Mouse (Mus musculus) left cerebral cortex, postnatal 14 days (tissue): ENCODE measurements at regions not wholly inside any gene's neighbourhood (a gene's known extent, or its start where the extent isn't known, plus 50 kb on each side); places are given as distances from the start of the nearest gene placed in this dataset.

Source experiments
- DNase-seq, 2 experiments: peaks; one replicate each; pipeline ENCODE4 v3.0.0; 2021 to 2022; ENCODE audit warnings: low spot score in 2 of 2, mixed read lengths in 1 of 2
- intact Hi-C: fragments of 180-260 bp; cut with DNase I; formaldehyde crosslinking; loops from one replicate; pipeline ENCODE4 v1.15.1; 2025

GRCm38 (mm10) chr13:103683169-103683568 is 91.2 kb downstream of the Srek1 start:
- intact Hi-C loops: no loop called here
- DNase-seq: no peak

GRCm38 (mm10) chr13:103680740-103681139 is 93.7 kb downstream of the Srek1 start:
- DNase-seq: no peak

DNA sequence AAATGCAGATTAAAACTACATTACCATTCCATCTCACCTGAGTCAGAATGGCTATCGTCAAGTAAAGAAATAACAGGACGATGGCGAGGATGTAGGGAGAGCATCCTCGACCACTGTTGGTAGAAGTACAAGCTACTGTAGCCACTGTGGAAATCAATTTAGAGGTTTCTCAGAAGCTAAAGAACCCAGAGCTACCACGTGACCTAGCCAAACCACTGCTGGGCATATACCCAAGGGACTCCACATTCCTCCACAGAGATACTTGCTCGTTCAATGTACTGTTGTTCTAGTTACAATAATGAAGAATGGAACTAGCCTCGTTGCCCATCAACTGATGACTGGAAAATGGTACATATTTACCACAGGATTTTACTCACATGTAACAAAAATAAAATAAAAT is 94.4 kb downstream of the Srek1 start:
- intact Hi-C loops: no loop called here
- DNase-seq: no peak

More at GRCm38 (mm10) chr13:103680740-103681139, 93.7 kb downstream of the Srek1 start:
- intact Hi-C loops: no loop called here

DNA sequence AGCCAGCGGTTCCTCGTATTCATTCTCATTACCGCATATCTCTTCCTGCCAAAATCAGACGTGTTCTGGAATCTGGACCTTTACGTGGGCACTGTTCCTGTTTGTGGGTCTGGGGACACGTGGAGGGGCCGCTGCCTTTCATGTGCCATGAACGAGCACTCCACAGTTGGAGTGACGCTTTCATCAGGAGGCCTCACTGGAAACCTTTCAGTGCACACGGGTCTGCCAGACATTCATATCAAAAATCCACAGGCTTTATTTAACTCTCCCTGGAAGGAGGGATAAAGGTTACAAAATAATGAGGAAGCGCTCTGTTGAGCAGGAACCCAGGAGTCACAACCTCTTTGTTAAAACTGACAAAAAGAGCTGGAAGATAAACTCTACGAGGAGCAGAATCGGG is 97.6 kb downstream of the Srek1 start:
- intact Hi-C loops: no loop called here

GRCm38 (mm10) chr13:103676221-103676620 is 98.2 kb downstream of the Srek1 start:
- intact Hi-C loops: no loop called here

More for the DNA sequence above, 97.6 kb downstream of the Srek1 start:
- no peak for DNase-seq

GRCm38 (mm10) chr13:103670611-103671010 is 103.8 kb downstream of the Srek1 start:
- intact Hi-C loops: no loop called here
- peak in 1 of 2 experiments; percentile 10 for DNase-seq

More at GRCm38 (mm10) chr13:103676221-103676620, 98.2 kb downstream of the Srek1 start:
- no peak for DNase-seq

DNA sequence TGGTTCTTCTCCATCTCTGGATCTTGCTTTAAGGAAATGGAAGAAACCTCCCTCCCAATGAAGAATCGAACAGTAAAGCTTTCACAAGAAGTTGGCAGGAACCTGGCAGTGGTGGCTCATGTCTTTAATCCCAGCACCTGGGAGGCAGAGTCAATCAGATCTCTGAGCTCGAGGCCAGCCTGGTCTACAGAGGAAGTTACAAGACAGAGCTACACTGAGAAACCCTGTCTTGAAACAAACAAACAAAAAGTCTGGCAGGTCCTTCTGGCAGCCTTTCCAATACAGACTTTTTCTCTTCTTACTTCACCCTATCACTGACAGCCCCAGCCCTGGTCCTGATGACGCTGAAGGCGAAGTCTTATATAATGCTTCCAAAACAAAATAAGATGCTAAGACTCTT is 104.6 kb downstream of the Srek1 start:
- DNase-seq: no peak
- intact Hi-C loops: no loop called here

- no peak for DNase-seq
- intact Hi-C loops: no loop called here
Observed at GRCm38 (mm10) chr13:103667749-103668148, 106.7 kb downstream of the Srek1 start.

DNA sequence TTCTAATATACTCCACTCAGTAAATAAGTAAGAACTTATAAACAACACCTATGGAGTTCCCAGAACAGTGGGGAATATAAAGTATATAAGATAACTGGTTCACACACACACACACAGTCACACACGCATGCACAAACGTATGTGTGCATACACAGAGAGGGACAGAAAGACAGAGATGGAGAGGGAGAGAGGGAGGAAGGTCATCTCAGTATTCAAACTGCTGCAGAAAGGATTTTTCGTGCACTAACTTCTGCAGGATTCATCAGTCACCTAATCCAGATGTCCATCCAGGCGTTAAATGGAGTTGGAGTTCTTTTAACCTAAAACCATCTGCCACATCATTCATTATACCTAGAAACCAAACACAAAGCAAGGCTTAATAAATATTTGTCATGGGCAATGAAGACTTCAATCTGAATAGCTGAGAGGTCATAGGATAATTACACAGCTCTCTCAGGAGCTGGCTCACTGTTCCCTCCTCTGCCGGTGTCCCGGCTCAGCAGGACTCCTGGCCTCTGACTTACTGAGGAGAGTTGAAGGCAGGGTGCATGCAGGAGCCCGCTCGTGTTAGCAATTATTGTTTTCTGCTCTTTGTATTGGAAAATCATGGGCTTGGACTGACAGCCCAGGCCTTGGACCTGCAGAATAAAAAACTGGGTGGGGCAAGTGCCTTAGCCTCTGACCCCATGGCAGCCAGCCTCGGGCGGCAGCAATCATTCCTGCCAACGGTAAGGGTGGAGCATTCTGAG is 114.0 kb downstream of the Srek1 start:
- intact Hi-C loops: no loop called here
- DNase-seq: no peak

- DNase-seq: no peak
- intact Hi-C loops: no loop called here
Observed at GRCm38 (mm10) chr13:103655966-103656365, 118.4 kb downstream of the Srek1 start.

DNA sequence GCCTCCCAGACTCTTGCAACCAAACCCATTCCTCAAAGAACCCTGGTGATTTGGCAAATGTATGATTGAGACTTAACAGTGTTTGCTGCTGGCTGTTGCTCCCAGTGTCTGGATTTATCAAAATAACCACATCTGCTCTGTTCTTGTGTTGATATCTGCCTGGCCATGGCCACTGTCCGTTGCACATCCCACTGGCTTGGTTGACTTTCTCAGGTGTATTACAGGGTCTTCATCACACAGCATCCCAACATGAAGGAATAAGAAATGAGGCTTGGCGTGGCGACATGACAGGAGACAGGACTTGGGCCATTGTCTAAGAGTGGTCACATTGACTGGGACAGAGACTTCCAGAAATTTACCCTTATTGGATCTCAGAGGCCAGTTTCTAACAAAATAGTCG is 121.2 kb downstream of the Srek1 start:
- intact Hi-C loops: no loop called here
- no peak for DNase-seq

GRCm38 (mm10) chr13:103649383-103649782 is 125.0 kb downstream of the Srek1 start:
- intact Hi-C loops: no loop called here
- DNase-seq: no peak

- intact Hi-C loops: no loop called here
- no peak for DNase-seq
Observed at GRCm38 (mm10) chr13:103648016-103648415, 126.4 kb downstream of the Srek1 start.

- peak in 1 of 2 experiments; percentile 26 for DNase-seq
- intact Hi-C loops: no loop called here
Observed at GRCm38 (mm10) chr13:103646035-103646434, 128.4 kb downstream of the Srek1 start.

- DNase-seq: peak; percentile 65 to 72
Observed at GRCm38 (mm10) chr13:103643993-103644722, 130.2 kb downstream of the Srek1 start.

DNA sequence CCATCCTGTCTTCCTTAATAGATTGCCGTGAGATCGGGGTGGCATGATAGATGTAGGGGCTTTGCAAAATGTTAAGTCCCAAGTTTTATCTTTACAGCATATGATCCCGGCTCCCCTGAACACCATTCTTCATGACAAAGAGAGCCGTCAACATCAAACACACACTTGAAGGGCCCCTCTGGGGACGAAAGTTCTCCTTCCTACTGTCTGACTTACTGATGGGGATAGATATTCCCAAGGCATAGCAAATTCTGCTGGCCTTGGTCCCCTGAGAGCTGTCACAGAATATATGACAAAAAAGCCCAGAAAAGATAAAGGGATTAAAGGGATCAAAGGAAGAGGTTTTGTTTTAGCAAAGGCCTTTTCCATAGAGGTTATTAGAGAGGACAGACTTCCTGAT is 130.9 kb downstream of the Srek1 start:
- intact Hi-C loops: loop anchor here (5.0 kb wide), 1 partner anchor 311 kb away; the partner anchor contains the start of gene Mast4
- DNase-seq: no peak

More at GRCm38 (mm10) chr13:103643993-103644722, 130.2 kb downstream of the Srek1 start:
- intact Hi-C loops: loop anchor here (1.0 to 5.0 kb wide), 2 partner anchors 312 to 471 kb away; partner anchors contain the start of gene Mast4

DNA sequence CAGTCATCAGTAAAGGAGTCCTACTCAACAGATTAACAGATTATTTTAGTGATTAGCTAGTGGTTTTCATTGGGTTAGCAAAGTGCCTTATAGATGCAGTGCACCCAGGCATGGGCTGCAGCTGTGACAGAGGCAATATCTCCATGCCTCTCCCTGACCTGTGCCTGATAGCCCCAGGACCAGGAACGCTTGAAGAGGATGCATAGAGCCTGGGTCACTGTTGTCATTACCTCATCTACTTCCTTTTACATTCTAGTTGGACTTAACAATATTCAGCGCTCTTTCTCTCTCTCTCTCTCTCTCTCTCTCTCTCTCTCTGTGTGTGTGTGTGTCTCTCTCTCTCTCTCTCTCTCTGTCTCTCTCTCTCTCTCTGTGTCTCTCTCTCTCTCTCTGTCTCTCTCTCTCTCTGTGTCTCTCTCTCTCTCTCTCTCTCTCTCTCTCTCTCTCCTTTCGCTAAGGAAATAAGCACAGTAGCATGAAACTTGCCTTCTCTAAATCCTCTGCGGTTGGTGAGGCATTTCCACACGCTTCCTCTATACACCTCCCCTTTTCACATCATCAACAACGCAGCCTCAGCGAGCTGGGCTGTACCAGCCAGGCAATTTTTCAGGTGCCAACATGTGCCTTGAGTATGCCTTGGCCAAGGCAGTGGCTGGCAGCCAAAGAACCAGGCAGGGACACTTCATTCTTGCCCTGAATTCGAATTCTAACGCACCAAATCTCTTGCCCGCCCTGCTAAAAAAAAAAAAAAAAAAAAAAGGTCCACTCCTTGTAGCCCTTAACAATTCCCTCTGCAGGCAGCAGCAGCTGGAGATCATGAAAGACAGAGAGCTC is 131.6 kb downstream of the Srek1 start:
- intact Hi-C loops: loop anchor here (5.0 kb wide), 1 partner anchor 310 kb away; the partner anchor contains the start of gene Mast4
- DNase-seq: no peak

DNA sequence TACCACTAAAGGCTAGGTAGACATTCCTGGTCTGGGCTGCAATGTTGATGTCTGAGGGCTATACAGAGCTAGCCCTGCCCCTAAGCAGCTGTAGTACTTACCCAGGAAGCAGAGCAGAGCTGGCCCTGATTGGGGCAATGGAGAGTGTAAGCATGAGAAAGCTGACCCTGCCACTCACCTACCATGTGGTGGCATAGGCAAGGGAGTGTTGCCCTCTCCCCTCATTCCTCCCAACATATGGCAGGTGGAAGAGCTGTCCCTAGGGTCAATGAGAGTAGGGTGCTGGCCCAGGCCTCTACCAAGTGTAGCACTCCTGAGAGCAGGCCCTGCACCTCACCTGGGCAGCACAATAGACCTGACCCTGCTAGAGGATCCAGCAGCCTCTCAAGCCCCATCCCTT is 136.4 kb downstream of the Srek1 start:
- intact Hi-C loops: no loop called here
- DNase-seq: no peak

DNA sequence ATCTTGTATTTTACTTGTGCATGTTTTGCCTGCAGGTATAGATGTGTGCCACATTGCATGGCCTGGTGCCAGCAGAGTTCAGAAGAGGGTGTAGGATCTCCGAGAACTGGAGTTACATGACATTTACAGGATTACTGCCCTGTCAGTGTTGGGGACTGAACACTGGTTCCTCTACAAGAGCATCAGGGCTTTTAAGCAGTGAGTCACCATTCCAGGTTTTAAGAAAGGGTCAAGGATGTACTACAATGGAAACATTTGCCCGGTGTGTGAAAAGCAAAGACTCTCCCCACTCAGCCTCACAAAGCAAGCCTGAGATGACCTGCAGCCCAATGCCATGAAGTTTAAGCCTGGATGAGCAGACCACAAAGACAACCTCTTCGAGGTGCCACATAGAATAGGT is 137.0 kb downstream of the Srek1 start:
- DNase-seq: no peak
- intact Hi-C loops: no loop called here

- no peak for DNase-seq
- intact Hi-C loops: no loop called here
Observed at GRCm38 (mm10) chr13:103636595-103636994, 137.8 kb downstream of the Srek1 start.
